Mouse (Mus musculus) heart, embryonic 10.5 days (tissue): ENCODE data around the gene Bcl2l13. TPM values are rescaled to one million over a fixed set of nuclear protein-coding genes. Genes with fewer than 3 reads are reported as not detected.
"Not testable (repeated sequence)": the region's sequence is repeated elsewhere in the genome, so short reads cannot be mapped to it uniquely, and the experiment has no call there.

Source experiments
- DNase-seq: peaks from one replicate; pipeline ENCODE4 v3.0.0-alpha.2; 2017; ENCODE audit warnings: low spot score
- H3K27ac ChIP-seq: fragments of 300-500 bp; sonication (generic); 2 replicates; pipeline ENCODE4 v1.5.1; 2016; ENCODE audit warnings: mild to moderate bottlenecking
- H3K27me3 ChIP-seq: fragments of 300-500 bp; sonication (generic); 2 replicates; pipeline ENCODE4 v1.6.1; 2016; ENCODE audit warnings: mild to moderate bottlenecking; ENCODE audit not compliant: poor library complexity, insufficient read depth, severe bottlenecking
- H3K36me3 ChIP-seq: fragments of 300-500 bp; sonication (generic); 2 replicates; pipeline ENCODE4 v1.6.1; 2016; ENCODE audit warnings: mild to moderate bottlenecking, moderate library complexity
- H3K4me1 ChIP-seq: fragments of 300-500 bp; sonication (generic); 2 replicates; pipeline ENCODE4 v1.6.1; 2016; ENCODE audit warnings: mild to moderate bottlenecking
- H3K4me3 ChIP-seq: fragments of 300-500 bp; sonication (generic); 2 replicates; pipeline ENCODE4 v1.5.1; 2016; ENCODE audit warnings: mild to moderate bottlenecking, moderate library complexity
- H3K9me3 ChIP-seq: fragments of 300-500 bp; sonication (generic); 2 replicates; pipeline ENCODE4 v1.6.1; 2016; ENCODE audit warnings: mild to moderate bottlenecking, moderate library complexity
- WGBS: fragments of 180-500 bp; shearing (Covaris S2); methylation state at CpG from one replicate; pipeline ENCODE4 v1.1.7; 2016; 5-methylcytosine and 5-hydroxymethylcytosine counted together
- polyA plus RNA-seq: library from polyadenylated mRNA; unstranded; fragments of >200 nt; fragmentation: Nextera tagmentation; extraction: Ambion mirVana; gene quantifications from 2 replicates; pipeline ENCODE4 v1.2.1, GENCODE M21; 2016

The Bcl2l13 gene
- polyA plus RNA-seq, 1 experiment from 2014 or later, result 30.9 TPM

- Histone ChIP-seq H3K27me3 (peaks cover 15% of the 10 kb centered on the region), H3K27ac (no peak overlapping the region), H3K4me1 (peaks cover 33% of the 10 kb centered on the region), H3K36me3 (no peaks in the 10 kb centered on the region), H3K4me3 (no peak overlapping the region), H3K9me3 (no peaks in the 10 kb centered on the region)
- DNase-seq, result no peak
- 74% methylated on average over 13 of the region's 13 CpGs for WGBS
Measured at GRCm38 (mm10) chr6:120911213-120912007, 75.4 kb downstream of the Bcl2l13 start.

GRCm38 (mm10) chr6:120912931-120913330, 76.9 kb downstream of the Bcl2l13 start:
- Histone ChIP-seq H3K4me3 (no peak overlapping the region), H3K27ac (no peak overlapping the region), H3K36me3 (no peaks in the 10 kb centered on the region), H3K27me3 (peaks cover 15% of the 10 kb centered on the region), H3K9me3 (no peaks in the 10 kb centered on the region), H3K4me1 (peaks cover 36% of the 10 kb centered on the region)
- no peak for DNase-seq
- 53% methylated on average over 2 of the region's 2 CpGs for WGBS

GRCm38 (mm10) chr6:120913783-120914182, 77.8 kb downstream of the Bcl2l13 start:
- Histone ChIP-seq H3K4me3 (no peak overlapping the region), H3K9me3 (no peaks in the 10 kb centered on the region), H3K36me3 (no peaks in the 10 kb centered on the region), H3K27me3 (peaks cover 15% of the 10 kb centered on the region), H3K4me1 (peaks cover 36% of the 10 kb centered on the region), H3K27ac (no peak overlapping the region)
- DNase-seq, result no peak
- WGBS, result 86% methylated on average over 8 of the region's 8 CpGs

- H3K36me3 ChIP-seq, result no peaks in the 10 kb centered on the region
- H3K4me1 ChIP-seq, result peaks cover 36% of the 10 kb centered on the region
- H3K9me3 ChIP-seq, result no peaks in the 10 kb centered on the region
- DNase-seq, result no peak
- H3K27ac ChIP-seq, result no peak overlapping the region
- WGBS, result 76% methylated on average over 4 of the region's 4 CpGs
- peaks cover 15% of the 10 kb centered on the region for H3K27me3 ChIP-seq
- H3K4me3 ChIP-seq, result no peak overlapping the region
Measured at GRCm38 (mm10) chr6:120914533-120914910, 78.5 kb downstream of the Bcl2l13 start.

GRCm38 (mm10) chr6:120914911-120915648, 79.1 kb downstream of the Bcl2l13 start:
- Histone ChIP-seq H3K4me1 (peaks cover 36% of the 10 kb centered on the region), H3K9me3 (no peaks in the 10 kb centered on the region), H3K36me3 (no peaks in the 10 kb centered on the region), H3K27ac (no peak overlapping the region), H3K4me3 (peak overlapping the region; percentile 76; the same call in 1 of the 2 replicates), H3K27me3 (peaks cover 15% of the 10 kb centered on the region)
- DNase-seq, result no peak
- 36% methylated on average over 9 of the region's 9 CpGs for WGBS

GRCm38 (mm10) chr6:120915649-120915975, 79.6 kb downstream of the Bcl2l13 start:
- 29% methylated on average over 2 of the region's 2 CpGs for WGBS
- no peaks in the 10 kb centered on the region for H3K36me3 ChIP-seq
- peaks cover 15% of the 10 kb centered on the region for H3K27me3 ChIP-seq
- H3K9me3 ChIP-seq, result no peaks in the 10 kb centered on the region
- peak overlapping the region; percentile 76 for H3K4me3 ChIP-seq
- no peak overlapping the region for H3K27ac ChIP-seq
- no peak for DNase-seq
- peaks cover 36% of the 10 kb centered on the region for H3K4me1 ChIP-seq

GRCm38 (mm10) chr6:120916074-120916971, 80.3 kb downstream of the Bcl2l13 start, which contains the start of gene Bid:
TSS of gene Bid (minus strand) at chr6:120916853.
- Histone ChIP-seq H3K27ac (peak within 1 kb of the TSS; percentile 80), H3K27me3 (peaks cover 15% of the 10 kb centered on the region), H3K4me1 (peaks cover 35% of the 10 kb centered on the region), H3K9me3 (no peaks in the 10 kb centered on the region), H3K36me3 (no peaks in the 10 kb centered on the region), H3K4me3 (peak within 1 kb of the TSS; percentile 76)
- 1% methylated on average over 67 of the region's 67 CpGs for WGBS
- DNase-seq, result peak; percentile 97

- not testable (repeated sequence) for H3K36me3 ChIP-seq, DNase-seq, H3K9me3 ChIP-seq
- H3K27me3 ChIP-seq, result peaks cover 15% of the 10 kb centered on the region
- H3K4me1 ChIP-seq, result peaks cover 27% of the 10 kb centered on the region
- H3K4me3 ChIP-seq, result peak overlapping the region; percentile 76
- H3K27ac ChIP-seq, result peak overlapping the region; percentile 80; the same call in 1 of the 2 replicates
- WGBS, result 29% methylated on average over 10 of the region's 14 CpGs
Measured at GRCm38 (mm10) chr6:120916972-120917881, 81.2 kb downstream of the Bcl2l13 start.

GRCm38 (mm10) chr6:120917975-120918374, 82.0 kb downstream of the Bcl2l13 start:
- no peaks in the 10 kb centered on the region for H3K36me3 ChIP-seq
- H3K4me3 ChIP-seq, result no peak overlapping the region
- H3K4me1 ChIP-seq, result peaks cover 27% of the 10 kb centered on the region
- DNase-seq, result no peak
- 40% methylated on average over 3 of the region's 3 CpGs for WGBS
- H3K27ac ChIP-seq, result no peak overlapping the region
- H3K27me3 ChIP-seq, result peaks cover 15% of the 10 kb centered on the region
- H3K9me3 ChIP-seq, result no peaks in the 10 kb centered on the region

- WGBS, result 81% methylated on average over 2 of the region's 2 CpGs
- not testable (repeated sequence) for H3K27ac ChIP-seq, H3K27me3 ChIP-seq, H3K36me3 ChIP-seq, H3K9me3 ChIP-seq, H3K4me1 ChIP-seq, H3K4me3 ChIP-seq, DNase-seq
Measured at GRCm38 (mm10) chr6:120924791-120925321, 88.8 kb downstream of the Bcl2l13 start.

- H3K36me3 ChIP-seq, result peaks cover 12% of the 10 kb centered on the region
- H3K4me3 ChIP-seq, result no peak overlapping the region
- no peak for DNase-seq
- H3K9me3 ChIP-seq, result no peaks in the 10 kb centered on the region
- 35% methylated on average over 2 of the region's 2 CpGs for WGBS
- H3K27me3 ChIP-seq, result no peaks in the 10 kb centered on the region
- H3K27ac ChIP-seq, result no peak overlapping the region
- no peaks in the 10 kb centered on the region; the same call in 1 of the 2 replicates for H3K4me1 ChIP-seq
Measured at GRCm38 (mm10) chr6:120926880-120927279, 90.9 kb downstream of the Bcl2l13 start.

- WGBS, result 71% methylated on average over 3 of the region's 3 CpGs
- Histone ChIP-seq H3K36me3 (peaks cover 21% of the 10 kb centered on the region), H3K4me1 (peaks cover 6% of the 10 kb centered on the region), H3K4me3 (no peak overlapping the region), H3K27ac (no peak overlapping the region), H3K9me3 (no peaks in the 10 kb centered on the region), H3K27me3 (no peaks in the 10 kb centered on the region)
- DNase-seq, result no peak
Measured at GRCm38 (mm10) chr6:120927765-120928164, 91.8 kb downstream of the Bcl2l13 start.
